Mouse (Mus musculus) kidney, embryonic 15.5 days (tissue): ENCODE measurements around the gene Slc22a28. TPM values are rescaled to one million over a fixed set of nuclear protein-coding genes. Genes with fewer than 3 reads are reported as not detected.
"Not testable (repeated sequence)": the region's sequence is repeated elsewhere in the genome, so short reads cannot be mapped to it uniquely, and the experiment has no call there.

Experiments used
- ATAC-seq: fragments of 200-750 bp; cut with Nextera tagmentation; replicated peaks from 2 replicates; pipeline ENCODE4 v1.8.0; 2017; ENCODE audit warnings: moderate TSS enrichment; ENCODE audit not compliant: low FRiP score
- H3K27ac ChIP-seq: fragments of 300-500 bp; sonication (generic); 2 replicates; pipeline ENCODE4 v1.5.1; 2015; ENCODE audit warnings: mild to moderate bottlenecking, inconsistent platforms
- H3K27me3 ChIP-seq: fragments of 300-500 bp; sonication (generic); 2 replicates; pipeline ENCODE4 v1.6.1; 2015; ENCODE audit warnings: inconsistent platforms
- H3K36me3 ChIP-seq: fragments of 300-500 bp; sonication (generic); 2 replicates; pipeline ENCODE4 v1.6.1; 2015; ENCODE audit warnings: inconsistent platforms
- H3K4me1 ChIP-seq: fragments of 300-500 bp; sonication (generic); 2 replicates; pipeline ENCODE4 v1.6.1; 2015; ENCODE audit warnings: inconsistent platforms
- H3K4me2 ChIP-seq: fragments of 300-500 bp; sonication (generic); 2 replicates; pipeline ENCODE4 v1.6.1; 2015; ENCODE audit warnings: moderate library complexity, mild to moderate bottlenecking, inconsistent platforms
- H3K4me3 ChIP-seq: fragments of 300-500 bp; sonication (generic); replicated peaks from 2 replicates; pipeline ENCODE4 v1.5.1; 2015; ENCODE audit warnings: mild to moderate bottlenecking, inconsistent platforms
- H3K9ac ChIP-seq: fragments of 300-500 bp; sonication (generic); 2 replicates; pipeline ENCODE4 v1.6.1; 2015; ENCODE audit warnings: mild to moderate bottlenecking, inconsistent platforms
- H3K9me3 ChIP-seq: fragments of 300-500 bp; sonication (generic); replicated peaks from 2 replicates; pipeline ENCODE4 v1.6.1; 2016; ENCODE audit warnings: inconsistent platforms
- WGBS: fragments of 180-500 bp; shearing (Covaris S2); methylation state at CpG from one replicate; pipeline ENCODE4 v1.1.7; 2015; ENCODE audit warnings: mixed read lengths; 5-methylcytosine and 5-hydroxymethylcytosine counted together
- polyA plus RNA-seq: library from polyadenylated mRNA; unstranded; fragments of >200 nt; fragmentation: Nextera tagmentation; extraction: Ambion mirVana; gene quantifications from 2 replicates; pipeline ENCODE4 v1.2.1, GENCODE M21; 2015

The Slc22a28 gene
- polyA plus RNA-seq = 2.0 and 2.3 TPM in 2 replicates

DNA sequence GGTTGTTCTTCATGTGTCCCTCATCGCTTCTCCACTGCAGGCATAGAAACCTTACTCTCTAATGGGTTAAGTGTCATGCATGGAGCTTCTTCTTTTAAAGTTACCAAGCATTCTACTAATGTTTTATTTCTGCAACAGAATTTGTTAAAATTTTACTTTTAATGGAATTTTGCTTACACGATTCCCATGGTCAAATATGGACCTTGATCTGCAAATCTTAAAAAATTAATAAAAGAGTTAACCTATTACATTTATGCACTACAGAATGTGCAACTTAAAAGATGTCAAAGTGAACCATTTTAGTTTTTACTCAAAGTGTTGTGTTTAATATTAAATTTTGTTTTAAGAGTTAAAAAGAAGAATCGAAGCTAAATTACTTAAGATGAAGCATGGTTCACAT is at the start of gene Slc22a28:
Gene Slc22a28 (minus strand): TSS at position 102 of the 400 bp plus-strand sequence.
- not testable (repeated sequence) for ATAC-seq, H3K27ac ChIP-seq, H3K4me1 ChIP-seq, H3K36me3 ChIP-seq, H3K4me3 ChIP-seq, H3K27me3 ChIP-seq, H3K9ac ChIP-seq, H3K9me3 ChIP-seq, H3K4me2 ChIP-seq
- WGBS = 86% methylated on average over 2 of the region's 3 CpGs

DNA sequence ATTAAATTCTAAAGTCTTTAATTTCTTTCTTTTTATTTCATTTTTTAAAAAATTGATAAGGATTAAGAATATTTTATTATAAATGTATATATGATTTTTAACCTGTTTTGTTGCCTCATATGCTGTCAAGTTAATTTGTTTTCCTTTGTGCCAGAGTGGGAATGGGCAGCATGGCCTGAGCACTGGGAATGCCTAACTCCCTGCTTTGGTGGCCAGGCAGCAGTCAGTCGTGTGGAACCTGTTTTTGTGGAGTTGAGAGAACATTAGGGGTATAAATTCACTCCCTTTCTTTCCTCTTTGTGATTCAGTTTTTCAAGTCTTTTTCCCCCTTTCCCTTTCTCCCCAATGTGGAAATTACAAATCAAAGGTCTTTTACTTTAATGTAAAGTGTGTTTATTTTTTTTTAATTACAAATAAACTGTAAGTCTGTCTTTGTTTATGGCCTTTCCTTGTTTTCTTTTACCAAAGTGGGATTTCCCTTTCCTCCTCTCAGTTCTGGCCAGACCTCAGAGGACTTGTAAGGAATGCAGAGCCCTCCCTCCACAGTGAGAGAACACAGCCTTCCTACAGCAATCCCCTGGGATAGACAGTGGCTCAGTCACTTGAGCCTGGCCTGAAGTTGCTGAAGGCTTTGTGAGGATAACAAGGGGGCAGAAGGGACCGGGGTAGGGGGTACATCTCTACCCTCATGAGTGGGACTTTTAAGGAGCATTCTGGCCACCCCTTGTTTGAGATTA is 17.2 kb upstream of the Slc22a28 start:
- H3K4me2 ChIP-seq = no peak overlapping the region
- ATAC-seq = peak; percentile 86
- 0 out of 2 replicates have a peak, but pooled peaks cover 4% of the 10 kb centered on the region for H3K4me1 ChIP-seq
- no peak overlapping the region for H3K9ac ChIP-seq
- H3K36me3 ChIP-seq = no peaks in the 10 kb centered on the region
- 44% methylated on average over 2 of the region's 2 CpGs for WGBS
- peak overlapping the region; percentile 56; the same call in 1 of the 2 replicates for H3K27ac ChIP-seq
- H3K27me3 ChIP-seq = no peaks in the 10 kb centered on the region
- no peak overlapping the region for H3K4me3 ChIP-seq
- H3K9me3 ChIP-seq = 0 out of 2 replicates have a peak, but pooled peaks cover 2% of the 10 kb centered on the region

DNA sequence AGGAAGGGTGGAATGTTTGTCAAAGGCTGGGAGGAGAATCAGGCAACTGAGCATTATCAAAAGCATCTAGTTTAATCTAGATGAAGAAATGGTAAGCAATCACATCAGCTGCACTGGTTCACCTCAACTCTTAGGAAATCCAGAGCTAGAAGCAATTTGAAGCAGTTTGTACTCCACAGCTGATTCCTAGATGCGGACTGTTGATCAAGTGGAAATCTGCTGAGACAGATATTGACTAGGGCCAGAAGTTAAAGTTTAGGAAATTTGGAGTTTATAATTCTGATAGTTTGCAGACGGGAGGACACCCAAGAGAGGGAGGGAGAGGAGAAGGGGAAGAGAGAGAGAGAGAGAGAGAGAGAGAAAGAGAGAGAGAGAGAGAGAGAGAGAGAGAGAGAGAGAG is 10.9 kb upstream of the Slc22a28 start:
- H3K27me3 ChIP-seq, ATAC-seq: not testable (repeated sequence)

DNA sequence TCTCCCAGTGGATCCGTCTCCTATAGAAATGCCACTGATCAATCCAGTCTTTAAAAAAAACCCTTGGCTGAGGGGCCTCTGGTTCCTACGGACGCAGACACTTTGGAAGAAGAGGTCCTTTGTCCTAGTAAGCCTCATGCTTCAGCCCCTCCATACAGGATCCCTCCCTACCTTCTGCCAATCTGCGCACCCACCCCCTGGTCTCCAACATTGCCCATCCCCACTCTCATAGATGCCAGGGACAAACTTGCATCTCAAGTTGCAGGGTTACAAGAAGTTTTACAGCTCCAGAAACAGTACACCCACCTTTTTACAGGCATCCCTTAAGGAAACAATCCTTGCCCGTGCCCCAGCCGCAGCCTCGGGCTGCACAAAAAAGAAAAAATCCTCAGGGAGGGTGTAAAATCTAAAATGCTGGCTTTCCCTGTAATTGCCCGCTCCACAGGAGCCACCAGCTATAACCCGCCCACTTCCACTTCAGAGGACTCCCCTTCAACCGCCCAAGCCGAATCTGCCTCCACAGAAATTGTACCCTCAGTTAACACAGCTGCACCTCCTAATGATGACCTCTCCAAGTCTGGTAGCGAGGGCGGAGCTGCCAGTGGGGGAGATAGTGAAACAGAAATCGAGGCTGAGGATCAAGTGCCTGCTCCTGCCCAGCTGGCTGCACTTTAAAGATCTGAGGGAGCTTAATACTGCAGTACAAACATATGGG is 2.5 kb upstream of the Slc22a28 start:
- H3K9me3 ChIP-seq, H3K4me1 ChIP-seq, H3K27ac ChIP-seq, H3K27me3 ChIP-seq, H3K9ac ChIP-seq, H3K36me3 ChIP-seq: not testable (repeated sequence)
- Histone ChIP-seq H3K4me2 (peak overlapping the region; percentile 45), H3K4me3 (peak overlapping the region; percentile 16)
- ATAC-seq = peak; percentile 91
- WGBS = 38% methylated on average over 14 of the region's 14 CpGs

More for the DNA sequence above, 10.9 kb upstream of the Slc22a28 start:
- not testable (repeated sequence) for H3K9me3 ChIP-seq, H3K36me3 ChIP-seq, H3K9ac ChIP-seq, H3K4me3 ChIP-seq, H3K27ac ChIP-seq, H3K4me1 ChIP-seq, H3K4me2 ChIP-seq
- WGBS = 71% methylated on average over 2 of the region's 2 CpGs

DNA sequence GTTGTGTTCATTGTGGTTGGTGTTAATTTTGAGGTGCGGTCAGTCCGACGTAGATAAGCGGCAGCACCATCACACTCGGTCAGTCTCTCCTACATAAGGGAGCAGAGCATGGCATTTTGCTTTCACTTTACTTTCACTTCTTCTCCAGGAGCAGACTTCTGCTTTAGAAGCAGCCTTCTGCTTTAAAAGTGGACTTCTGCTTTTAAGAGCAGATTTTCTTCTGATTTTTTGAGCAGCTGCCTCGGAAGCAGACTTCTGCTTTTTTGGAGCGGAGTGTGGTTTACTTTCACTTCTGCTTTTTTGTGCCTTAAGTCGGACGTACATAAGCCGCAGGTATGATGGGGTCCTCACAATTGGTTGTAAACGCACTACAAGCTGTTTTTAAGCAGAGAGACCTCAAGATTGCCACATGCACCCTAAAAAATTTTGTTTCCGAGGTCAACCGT is 111.9 kb downstream of the Slc22a28 start:
- Histone ChIP-seq H3K36me3 (no peaks in the 10 kb centered on the region), H3K4me2 (no peak overlapping the region), H3K4me1 (no peaks in the 10 kb centered on the region), H3K4me3 (no peak overlapping the region), H3K27ac (no peak overlapping the region), H3K9ac (no peak overlapping the region), H3K9me3 (peaks cover 10% of the 10 kb centered on the region), H3K27me3 (no peaks in the 10 kb centered on the region)
- 89% methylated on average over 13 of the region's 13 CpGs for WGBS
- no peak for ATAC-seq

DNA sequence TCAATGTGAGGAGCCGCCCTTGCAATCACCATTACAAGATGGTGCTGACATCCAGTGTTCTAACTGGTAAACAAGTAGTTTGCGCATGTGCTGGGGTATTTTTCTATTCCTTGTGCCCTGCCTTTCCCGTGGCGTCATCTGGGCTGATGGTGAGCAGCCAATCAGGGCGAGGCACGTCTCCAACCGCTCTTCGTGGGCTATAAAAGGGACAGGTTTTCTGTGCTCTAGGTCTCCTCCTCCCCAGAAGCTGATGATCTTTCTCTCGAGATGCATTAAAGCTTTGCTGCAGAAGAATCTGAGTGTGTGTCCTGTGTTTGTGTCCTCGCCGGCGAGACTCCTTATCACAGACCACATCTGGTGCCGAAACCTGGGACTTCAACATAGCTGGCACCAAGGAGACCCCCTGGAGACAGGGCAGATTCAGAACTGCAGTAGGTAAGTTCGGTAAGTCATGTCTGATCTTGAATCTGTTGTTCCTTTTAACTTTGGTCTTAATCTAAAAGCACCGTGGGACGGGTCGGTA is 112.4 kb downstream of the Slc22a28 start:
- H3K27ac ChIP-seq, ATAC-seq, H3K4me2 ChIP-seq, H3K4me3 ChIP-seq, H3K4me1 ChIP-seq, H3K36me3 ChIP-seq, H3K9ac ChIP-seq, H3K9me3 ChIP-seq, H3K27me3 ChIP-seq: not testable (repeated sequence)
- 93% methylated on average over 17 of the region's 17 CpGs for WGBS

DNA sequence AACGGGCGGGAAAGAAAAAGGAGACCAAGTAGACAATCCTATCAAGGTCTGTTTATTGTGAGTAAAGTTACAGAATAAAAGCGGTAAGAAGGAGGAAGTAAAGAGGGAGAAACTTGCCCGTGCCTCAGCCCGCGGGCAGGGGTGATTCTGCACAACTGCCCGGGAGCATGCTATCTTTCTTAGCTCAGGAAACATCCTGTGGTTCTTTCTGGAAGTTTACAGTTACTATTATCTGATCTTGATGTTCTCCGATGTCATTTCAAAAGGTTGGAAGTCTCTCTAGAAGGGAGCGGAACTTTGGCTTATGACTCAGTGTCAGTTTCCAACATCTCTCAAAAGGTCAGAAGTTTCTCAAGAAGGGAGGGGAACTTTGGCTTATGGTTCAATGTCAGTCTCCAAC is 113.2 kb downstream of the Slc22a28 start:
- H3K4me2 ChIP-seq, H3K4me3 ChIP-seq, H3K27me3 ChIP-seq, H3K36me3 ChIP-seq, H3K27ac ChIP-seq, H3K4me1 ChIP-seq, H3K9ac ChIP-seq, ATAC-seq, H3K9me3 ChIP-seq: not testable (repeated sequence)
- 89% methylated on average over 9 of the region's 9 CpGs for WGBS

Other genes with a start within 250 kb of the Slc22a28 start
- gene Slc22a27, start 166.0 kb downstream of the Slc22a28 start, polyA plus RNA-seq = 0.81 and 0.85 TPM in 2 replicates
- 0.62 and 0.73 TPM in 2 replicates for gene Slc22a29, start 86.9 kb upstream of the Slc22a28 start, polyA plus RNA-seq